Mouse (Mus musculus): ENCODE results near the gene Scgb1a1. TPM values are rescaled to one million over a fixed set of nuclear protein-coding genes. Genes with fewer than 3 reads are reported as not detected.
A peak's percentile ranks its signal among the peaks of the same experiment; 100 is the strongest.
"Not testable (repeated sequence)": the region's sequence is repeated elsewhere in the genome, so short reads cannot be mapped to it uniquely, and the experiment has no call there.

The Scgb1a1 gene
- polyA plus RNA-seq, 1 experiment from 2014 or later, result not detected

- Histone ChIP-seq H3K9me3 (ENCODE audit: control insufficient read depth, low read length) (no peaks in the 10 kb centered on the region), H3K4me3 (ENCODE audit: low read depth, low read length) (no peak overlapping the region), H3K4me2 (ENCODE audit: low read depth, severe bottlenecking) (no peak overlapping the region), H3K9ac (ENCODE audit: low read length) (no peak overlapping the region), H3K27me3 (ENCODE audit: control insufficient read depth, insufficient read depth, low read length) (no peaks in the 10 kb centered on the region), H3K27ac (replicated peaks; ENCODE audit: low read depth, low read length) (no peak overlapping the region), H3K4me1 (ENCODE audit: control insufficient read depth, insufficient read depth, low read length) (no peaks in the 10 kb centered on the region), H3K36me3 (ENCODE audit: control insufficient read depth, insufficient read depth, low read length) (no peaks in the 10 kb centered on the region)
- WGBS, result 51% methylated on average over 2 of the region's 2 CpGs
- DNase-seq (ENCODE audit: low spot score), result no peak
- ATAC-seq (ENCODE audit: insufficient number of reproducible peaks, low FRiP score, low TSS enrichment, low read depth), result no peak
Measured at GRCm38 (mm10) chr19:9090709-9091108, 3.0 kb upstream of the Scgb1a1 start.

- H3K4me1 ChIP-seq (ENCODE audit: control insufficient read depth, insufficient read depth, low read length), result no peaks in the 10 kb centered on the region
- no peaks in the 10 kb centered on the region for H3K9me3 ChIP-seq (ENCODE audit: control insufficient read depth, low read length)
- 59% methylated on average over 4 of the region's 4 CpGs for WGBS
- no peak overlapping the region for H3K4me2 ChIP-seq (ENCODE audit: low read depth, severe bottlenecking)
- no peak overlapping the region for H3K9ac ChIP-seq (ENCODE audit: low read length)
- DNase-seq (ENCODE audit: low spot score) (no peak), ATAC-seq (ENCODE audit: insufficient number of reproducible peaks, low FRiP score, low TSS enrichment, low read depth) (no peak)
- no peak overlapping the region for H3K4me3 ChIP-seq (ENCODE audit: low read depth, low read length)
- no peak overlapping the region for H3K27ac ChIP-seq (replicated peaks; ENCODE audit: low read depth, low read length)
- H3K36me3 ChIP-seq (ENCODE audit: control insufficient read depth, insufficient read depth, low read length), result no peaks in the 10 kb centered on the region
- H3K27me3 ChIP-seq (ENCODE audit: control insufficient read depth, insufficient read depth, low read length), result no peaks in the 10 kb centered on the region
Measured at GRCm38 (mm10) chr19:9090191-9090590, 2.4 kb upstream of the Scgb1a1 start.

DNA sequence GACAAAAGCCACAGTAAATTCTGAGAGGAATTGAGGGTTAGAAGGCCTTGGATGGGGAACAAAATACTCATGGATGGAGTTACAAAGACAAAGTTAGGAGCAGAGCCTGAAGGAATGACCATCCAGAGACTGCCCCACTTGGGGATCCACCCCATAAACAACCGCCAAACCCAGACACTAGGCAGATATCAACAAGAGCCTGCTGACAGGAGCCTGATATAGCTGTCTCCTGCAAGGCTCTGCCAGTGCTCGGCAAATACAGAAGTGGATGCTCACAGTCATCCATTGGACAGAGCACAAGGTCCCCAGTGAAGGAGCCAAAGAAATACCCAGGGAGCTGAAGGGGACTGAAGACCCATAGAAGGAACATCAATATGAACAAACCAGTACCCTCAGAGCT is 3.9 kb downstream of the Scgb1a1 start:
- not testable (repeated sequence) for H3K9ac ChIP-seq (ENCODE audit: low read length); H3K4me3 ChIP-seq (ENCODE audit: low read depth, low read length); ATAC-seq (ENCODE audit: insufficient number of reproducible peaks, low FRiP score, low TSS enrichment, low read depth); H3K4me1 ChIP-seq (ENCODE audit: control insufficient read depth, insufficient read depth, low read length); H3K9me3 ChIP-seq (ENCODE audit: control insufficient read depth, low read length); DNase-seq (ENCODE audit: low spot score); H3K36me3 ChIP-seq (ENCODE audit: control insufficient read depth, insufficient read depth, low read length); H3K4me2 ChIP-seq (ENCODE audit: low read depth, severe bottlenecking); H3K27ac ChIP-seq (replicated peaks; ENCODE audit: low read depth, low read length); H3K27me3 ChIP-seq (ENCODE audit: control insufficient read depth, insufficient read depth, low read length)
- 68% methylated on average over 2 of the region's 2 CpGs for WGBS

GRCm38 (mm10) chr19:9083010-9083355 is 4.8 kb downstream of the Scgb1a1 start:
- Histone ChIP-seq H3K9me3 (ENCODE audit: control insufficient read depth, low read length) (no peaks in the 10 kb centered on the region), H3K9ac (ENCODE audit: low read length) (no peak overlapping the region), H3K27ac (replicated peaks; ENCODE audit: low read depth, low read length) (no peak overlapping the region), H3K4me3 (ENCODE audit: low read depth, low read length) (no peak overlapping the region), H3K4me1 (ENCODE audit: control insufficient read depth, insufficient read depth, low read length) (no peaks in the 10 kb centered on the region), H3K4me2 (ENCODE audit: low read depth, severe bottlenecking) (no peak overlapping the region), H3K27me3 (ENCODE audit: control insufficient read depth, insufficient read depth, low read length) (no peaks in the 10 kb centered on the region), H3K36me3 (ENCODE audit: control insufficient read depth, insufficient read depth, low read length) (no peaks in the 10 kb centered on the region)
- no peak for DNase-seq (ENCODE audit: low spot score)
- no peak for ATAC-seq (ENCODE audit: insufficient number of reproducible peaks, low FRiP score, low TSS enrichment, low read depth)
- WGBS, result 84% methylated on average over 2 of the region's 2 CpGs

DNA sequence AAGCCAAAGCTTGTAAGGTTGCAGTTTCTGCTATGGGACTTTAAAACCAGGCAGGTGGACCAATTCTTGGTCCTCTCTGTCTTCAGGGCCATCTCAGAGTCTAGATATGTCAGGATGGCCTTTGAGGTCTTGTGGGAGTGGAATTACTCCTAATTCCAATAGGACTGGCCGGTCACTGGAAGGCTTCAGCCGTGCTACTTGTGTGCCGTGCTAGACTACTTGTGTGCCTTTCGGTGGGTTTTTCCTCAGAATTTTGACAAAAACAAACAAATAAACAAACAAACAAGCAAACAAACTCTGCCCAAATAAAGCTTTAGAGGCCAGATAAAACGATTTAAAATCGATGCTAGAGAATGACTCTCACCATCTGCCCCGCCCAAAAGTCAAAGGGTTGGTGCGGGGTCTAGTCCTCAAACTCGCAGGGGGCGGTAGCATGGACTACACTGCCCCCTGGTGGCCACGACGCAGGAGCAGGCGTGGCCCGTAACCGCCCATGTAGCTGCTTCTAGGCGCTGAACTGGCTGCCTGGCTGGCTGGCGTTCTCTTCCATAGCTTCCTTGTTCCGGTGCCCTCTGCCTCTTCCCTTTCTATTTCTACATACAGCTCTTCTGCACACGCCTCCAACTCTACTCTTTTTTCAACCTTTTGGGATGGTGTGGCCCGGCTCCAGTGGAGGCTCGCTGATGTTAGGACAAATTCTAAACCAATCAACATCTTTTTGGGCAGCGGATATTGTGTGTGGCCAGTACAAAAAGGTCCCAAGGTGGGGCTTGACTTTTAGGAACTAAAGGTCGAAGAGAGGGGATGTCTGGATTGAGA is 5.4 kb downstream of the Scgb1a1 start:
- no peaks in the 10 kb centered on the region for H3K36me3 ChIP-seq (ENCODE audit: control insufficient read depth, insufficient read depth, low read length)
- H3K4me1 ChIP-seq (ENCODE audit: control insufficient read depth, insufficient read depth, low read length), result no peaks in the 10 kb centered on the region
- H3K9me3 ChIP-seq (ENCODE audit: control insufficient read depth, low read length), result no peaks in the 10 kb centered on the region
- peak; percentile 89; the same call in 1 of the 2 replicates for ATAC-seq (ENCODE audit: insufficient number of reproducible peaks, low FRiP score, low TSS enrichment, low read depth)
- no peak overlapping the region for H3K27ac ChIP-seq (replicated peaks; ENCODE audit: low read depth, low read length)
- H3K27me3 ChIP-seq (ENCODE audit: control insufficient read depth, insufficient read depth, low read length), result no peaks in the 10 kb centered on the region
- H3K4me2 ChIP-seq (ENCODE audit: low read depth, severe bottlenecking), result peak overlapping the region; percentile 8; the same call in 1 of the 2 replicates
- no peak overlapping the region for H3K9ac ChIP-seq (ENCODE audit: low read length)
- H3K4me3 ChIP-seq (ENCODE audit: low read depth, low read length), result no peak overlapping the region
- 17% methylated on average over 23 of the region's 23 CpGs for WGBS
- peak; percentile 91 for DNase-seq (ENCODE audit: low spot score)

DNA sequence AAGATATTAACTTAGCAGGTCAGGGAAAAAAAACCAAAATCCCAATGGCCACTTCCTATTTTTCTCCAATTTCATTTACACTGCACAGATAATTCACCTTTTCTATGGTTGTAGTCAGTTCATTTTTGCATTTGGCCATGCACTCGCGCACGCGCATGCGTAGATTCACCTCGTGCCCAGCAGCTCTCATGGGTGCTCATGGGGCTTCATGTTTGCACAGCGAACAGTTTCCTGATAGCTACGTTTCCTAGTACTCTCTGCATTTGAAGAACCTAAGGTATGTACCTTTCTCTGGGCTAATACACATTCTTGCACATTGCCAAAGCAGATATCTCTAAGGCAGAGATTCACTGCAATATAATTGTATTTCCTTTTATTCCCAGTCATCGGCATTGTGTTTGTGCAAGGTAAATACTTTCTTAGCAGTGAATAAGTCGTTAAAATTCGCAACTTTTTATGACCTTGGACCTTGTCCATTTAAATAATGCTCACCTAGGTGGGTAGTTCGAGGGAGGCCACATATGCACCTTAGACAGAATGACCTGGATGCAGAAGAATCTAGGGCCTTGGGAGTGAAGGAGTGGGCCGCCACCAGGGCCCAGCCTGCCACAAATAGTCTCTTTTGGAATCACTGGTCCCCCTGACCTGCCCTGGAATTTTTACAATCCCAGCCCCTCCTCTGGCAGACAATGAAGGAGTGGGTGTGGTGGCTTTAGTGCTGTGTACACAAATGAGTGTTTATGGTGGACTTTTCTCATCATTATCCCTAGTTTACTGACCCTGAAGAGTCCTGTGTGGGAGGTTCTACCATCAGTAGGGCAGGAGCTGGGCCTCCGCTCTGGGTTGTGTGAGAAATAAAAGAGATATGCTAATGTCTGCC is 6.2 kb downstream of the Scgb1a1 start:
- 85% methylated on average over 14 of the region's 14 CpGs for WGBS
- Histone ChIP-seq H3K9ac (ENCODE audit: low read length) (no peak overlapping the region), H3K27me3 (ENCODE audit: control insufficient read depth, insufficient read depth, low read length) (no peaks in the 10 kb centered on the region), H3K9me3 (ENCODE audit: control insufficient read depth, low read length) (no peaks in the 10 kb centered on the region), H3K4me2 (ENCODE audit: low read depth, severe bottlenecking) (no peak overlapping the region), H3K4me3 (ENCODE audit: low read depth, low read length) (no peak overlapping the region), H3K4me1 (ENCODE audit: control insufficient read depth, insufficient read depth, low read length) (no peaks in the 10 kb centered on the region), H3K27ac (replicated peaks; ENCODE audit: low read depth, low read length) (no peak overlapping the region), H3K36me3 (ENCODE audit: control insufficient read depth, insufficient read depth, low read length) (no peaks in the 10 kb centered on the region)
- no peak for DNase-seq (ENCODE audit: low spot score)
- ATAC-seq (ENCODE audit: insufficient number of reproducible peaks, low FRiP score, low TSS enrichment, low read depth), result no peak

GRCm38 (mm10) chr19:9079916-9080315 is 7.8 kb downstream of the Scgb1a1 start:
- no peaks in the 10 kb centered on the region for H3K4me1 ChIP-seq (ENCODE audit: control insufficient read depth, insufficient read depth, low read length)
- no peak for DNase-seq (ENCODE audit: low spot score)
- no peaks in the 10 kb centered on the region for H3K36me3 ChIP-seq (ENCODE audit: control insufficient read depth, insufficient read depth, low read length)

DNA sequence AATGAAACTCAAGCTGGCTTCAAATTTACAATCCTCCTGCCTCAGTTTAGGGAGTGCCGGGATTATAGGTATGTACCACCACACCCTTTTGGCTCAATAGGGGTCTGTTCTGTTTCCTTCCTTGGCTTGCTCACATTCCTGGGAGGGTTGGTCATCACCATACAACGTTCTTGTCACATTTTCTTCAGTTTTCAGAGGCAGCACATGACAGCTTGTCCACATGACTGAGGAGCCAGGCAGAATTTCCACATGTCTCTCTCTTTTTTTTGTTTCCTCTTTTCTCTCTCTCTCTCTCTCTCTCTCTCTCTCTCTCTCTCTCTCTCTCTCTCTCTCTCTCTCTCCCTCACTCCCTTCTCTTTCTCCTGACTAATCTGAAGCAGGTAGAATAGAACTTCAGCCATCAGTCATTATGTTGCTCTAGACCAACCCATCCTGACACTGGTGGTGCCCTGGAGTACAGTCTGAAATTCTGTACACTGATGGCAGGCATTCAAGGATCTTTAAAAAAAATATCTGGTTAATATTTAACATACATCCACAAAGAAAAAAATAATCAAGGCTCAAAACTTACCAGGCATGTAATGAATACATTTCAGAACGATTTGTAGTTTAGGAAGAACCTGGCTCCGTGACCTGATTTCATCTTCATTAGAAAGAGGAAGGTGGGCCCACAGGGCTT is 10.6 kb downstream of the Scgb1a1 start:
- Histone ChIP-seq H3K27ac (replicated peaks; ENCODE audit: low read depth, low read length) (no peak overlapping the region), H3K27me3 (ENCODE audit: control insufficient read depth, insufficient read depth, low read length) (no peaks in the 10 kb centered on the region), H3K36me3 (ENCODE audit: control insufficient read depth, insufficient read depth, low read length) (no peaks in the 10 kb centered on the region), H3K4me2 (ENCODE audit: low read depth, severe bottlenecking) (no peak overlapping the region), H3K9me3 (ENCODE audit: control insufficient read depth, low read length) (no peaks in the 10 kb centered on the region), H3K4me3 (ENCODE audit: low read depth, low read length) (no peak overlapping the region), H3K9ac (ENCODE audit: low read length) (no peak overlapping the region), H3K4me1 (ENCODE audit: control insufficient read depth, insufficient read depth, low read length) (no peaks in the 10 kb centered on the region)
- WGBS, result 81% methylated on average over 4 of the region's 4 CpGs
- ATAC-seq (ENCODE audit: insufficient number of reproducible peaks, low FRiP score, low TSS enrichment, low read depth), result no peak
- DNase-seq (ENCODE audit: low spot score), result no peak

More at GRCm38 (mm10) chr19:9079916-9080315, 7.8 kb downstream of the Scgb1a1 start:
- H3K4me2 ChIP-seq (ENCODE audit: low read depth, severe bottlenecking), result no peak overlapping the region
- no peak for ATAC-seq (ENCODE audit: insufficient number of reproducible peaks, low FRiP score, low TSS enrichment, low read depth)
- no peak overlapping the region for H3K9ac ChIP-seq (ENCODE audit: low read length)
- WGBS, result 33% methylated on average over 7 of the region's 7 CpGs
- no peaks in the 10 kb centered on the region for H3K9me3 ChIP-seq (ENCODE audit: control insufficient read depth, low read length)
- no peak overlapping the region for H3K4me3 ChIP-seq (ENCODE audit: low read depth, low read length)
- no peak overlapping the region for H3K27ac ChIP-seq (replicated peaks; ENCODE audit: low read depth, low read length)
- no peaks in the 10 kb centered on the region for H3K27me3 ChIP-seq (ENCODE audit: control insufficient read depth, insufficient read depth, low read length)

Data from limb, embryonic 11.5 days (tissue).